Mouse (Mus musculus) E14TG2a.4 (cell line): Measurements from ENCODE around the gene Bmp6.

Source experiments
- CTCF ChIP-seq: conservative IDR thresholded peaks from 2 replicates; pipeline ENCODE4 v1.5.1; 2014; ENCODE audit warnings: low read length
- NANOG ChIP-seq: IDR thresholded peaks from 2 replicates; pipeline ENCODE4 v1.6.1; 2014; ENCODE audit warnings: borderline replicate concordance, low read length, mixed read lengths

DNA sequence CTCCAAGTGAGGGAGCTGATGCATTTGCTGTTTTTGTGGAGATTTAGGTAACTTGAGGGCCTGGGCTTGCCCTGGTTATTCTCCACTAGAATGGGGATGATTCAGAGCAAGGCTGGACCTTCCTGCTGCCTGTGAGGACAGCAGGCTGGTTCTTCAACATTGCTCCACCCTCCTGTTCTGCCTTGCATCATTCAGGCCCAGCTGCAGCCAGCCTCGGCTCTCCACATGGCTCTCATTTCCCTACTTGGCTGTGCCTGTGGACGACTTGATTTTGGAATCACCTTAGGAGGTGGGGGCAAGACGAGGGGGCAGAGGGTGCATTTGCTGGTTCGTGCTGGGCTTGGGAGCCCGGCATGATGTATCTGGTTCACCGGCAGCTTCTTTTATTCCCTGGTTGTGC lies 53.8 kb downstream of the Bmp6 start:
- TF ChIP-seq CTCF (no peak), NANOG (no peak)
